Mouse (Mus musculus): Measurements from ENCODE around the gene Clec16a. TPM values are rescaled to one million over a fixed set of nuclear protein-coding genes. Genes with fewer than 3 reads are reported as not detected.

The Clec16a gene
- polyA plus RNA-seq, 1 experiment from 2014 or later: 32.5 TPM

DNA sequence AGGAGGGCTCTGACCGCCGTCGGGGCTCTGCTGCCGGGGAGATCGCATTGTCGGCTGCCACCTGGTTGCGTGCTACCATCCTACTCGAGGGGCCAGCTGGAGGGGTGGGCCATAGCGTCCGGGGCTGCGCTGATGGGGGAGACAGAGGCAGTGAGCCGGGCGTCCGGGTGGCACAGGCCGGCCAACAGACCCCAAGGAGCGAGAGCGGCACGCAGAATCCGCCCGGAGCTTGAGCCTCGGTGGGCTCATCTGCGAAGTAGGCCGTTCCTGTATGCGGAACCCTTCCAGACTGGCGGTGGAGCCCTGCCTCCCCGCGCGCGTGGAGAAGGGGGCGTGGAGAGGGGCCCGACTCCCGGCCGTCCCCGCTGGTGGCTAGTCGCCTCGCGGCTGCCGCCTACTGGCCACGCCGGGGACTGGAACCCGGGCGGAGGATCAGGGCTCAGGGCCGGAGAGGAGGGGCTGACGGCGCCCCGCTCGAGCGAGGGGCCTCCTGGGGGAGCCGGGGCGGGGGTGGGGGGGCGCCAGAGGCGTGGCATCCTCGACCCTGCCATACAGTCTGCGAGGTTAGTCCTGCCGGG is 239.7 kb downstream of the Clec16a start:
- Histone ChIP-seq H3K9ac (ENCODE audit: low read depth, low read length) (peak overlapping the region; percentile 67), H3K27me3 (ENCODE audit: insufficient read depth, low read length) (no peaks in the 10 kb centered on the region), H3K9me3 (replicated peaks; ENCODE audit: low read length) (no peaks in the 10 kb centered on the region), H3K36me3 (ENCODE audit: insufficient read depth, low read length) (no peaks in the 10 kb centered on the region), H3K4me2 (ENCODE audit: low read length) (peak overlapping the region; percentile 85), H3K4me3 (replicated peaks; ENCODE audit: low read depth, low read length) (peak overlapping the region; percentile 52), H3K4me1 (replicated peaks; ENCODE audit: insufficient read depth, low read length) (peaks cover 32% of the 10 kb centered on the region), H3K27ac (peak overlapping the region; percentile 96)
- TF ChIP-seq CTCF (IDR thresholded peaks at IDR 0.05; ENCODE audit: low read depth): peak; percentile 87
- under 1% methylated on average over 54 of the region's 55 CpGs for WGBS
- ATAC-seq (replicated peaks; ENCODE audit: low FRiP score, low read depth) (peak; percentile 72), DNase-seq (ENCODE audit: low spot score) (peak; percentile 95)

GRCm38 (mm10) chr16:10785371-10786231 is 240.5 kb downstream of the Clec16a start, which contains the start of gene Socs1:
Gene Socs1, minus strand, starts transcription at chr16:10785536.
- TF ChIP-seq CTCF (IDR thresholded peaks at IDR 0.05; ENCODE audit: low read depth): no peak
- WGBS: under 1% methylated on average over 58 of the region's 59 CpGs
- H3K9me3 ChIP-seq (replicated peaks; ENCODE audit: low read length): no peaks in the 10 kb centered on the region
- DNase-seq (ENCODE audit: low spot score) (peak; percentile 98), ATAC-seq (replicated peaks; ENCODE audit: low FRiP score, low read depth) (peak; percentile 84)
- H3K36me3 ChIP-seq (ENCODE audit: insufficient read depth, low read length): no peaks in the 10 kb centered on the region
- peaks cover 32% of the 10 kb centered on the region for H3K4me1 ChIP-seq (replicated peaks; ENCODE audit: insufficient read depth, low read length)
- peak within 1 kb of the TSS; percentile 67 for H3K9ac ChIP-seq (ENCODE audit: low read depth, low read length)
- peak within 1 kb of the TSS; percentile 52 for H3K4me3 ChIP-seq (replicated peaks; ENCODE audit: low read depth, low read length)
- H3K4me2 ChIP-seq (ENCODE audit: low read length): peak within 1 kb of the TSS; percentile 85
- H3K27me3 ChIP-seq (ENCODE audit: insufficient read depth, low read length): no peaks in the 10 kb centered on the region
- peak within 1 kb of the TSS; percentile 96 for H3K27ac ChIP-seq

- H3K36me3 ChIP-seq (ENCODE audit: insufficient read depth, low read length): no peaks in the 10 kb centered on the region
- peak overlapping the region; percentile 67 for H3K9ac ChIP-seq (ENCODE audit: low read depth, low read length)
- peaks cover 32% of the 10 kb centered on the region for H3K4me1 ChIP-seq (replicated peaks; ENCODE audit: insufficient read depth, low read length)
- H3K4me3 ChIP-seq (replicated peaks; ENCODE audit: low read depth, low read length): peak overlapping the region; percentile 52
- H3K27me3 ChIP-seq (ENCODE audit: insufficient read depth, low read length): no peaks in the 10 kb centered on the region
- peak overlapping the region; percentile 85 for H3K4me2 ChIP-seq (ENCODE audit: low read length)
- no peaks in the 10 kb centered on the region for H3K9me3 ChIP-seq (replicated peaks; ENCODE audit: low read length)
- ATAC-seq (replicated peaks; ENCODE audit: low FRiP score, low read depth) (peak; percentile 30), DNase-seq (ENCODE audit: low spot score) (peak; percentile 96)
- H3K27ac ChIP-seq: peak overlapping the region; percentile 96
- 1% methylated on average over 9 of the region's 9 CpGs for WGBS
- TF ChIP-seq CTCF (IDR thresholded peaks at IDR 0.05; ENCODE audit: low read depth): peak; percentile 86
Measured at GRCm38 (mm10) chr16:10786288-10786687, 241.1 kb downstream of the Clec16a start.

DNA sequence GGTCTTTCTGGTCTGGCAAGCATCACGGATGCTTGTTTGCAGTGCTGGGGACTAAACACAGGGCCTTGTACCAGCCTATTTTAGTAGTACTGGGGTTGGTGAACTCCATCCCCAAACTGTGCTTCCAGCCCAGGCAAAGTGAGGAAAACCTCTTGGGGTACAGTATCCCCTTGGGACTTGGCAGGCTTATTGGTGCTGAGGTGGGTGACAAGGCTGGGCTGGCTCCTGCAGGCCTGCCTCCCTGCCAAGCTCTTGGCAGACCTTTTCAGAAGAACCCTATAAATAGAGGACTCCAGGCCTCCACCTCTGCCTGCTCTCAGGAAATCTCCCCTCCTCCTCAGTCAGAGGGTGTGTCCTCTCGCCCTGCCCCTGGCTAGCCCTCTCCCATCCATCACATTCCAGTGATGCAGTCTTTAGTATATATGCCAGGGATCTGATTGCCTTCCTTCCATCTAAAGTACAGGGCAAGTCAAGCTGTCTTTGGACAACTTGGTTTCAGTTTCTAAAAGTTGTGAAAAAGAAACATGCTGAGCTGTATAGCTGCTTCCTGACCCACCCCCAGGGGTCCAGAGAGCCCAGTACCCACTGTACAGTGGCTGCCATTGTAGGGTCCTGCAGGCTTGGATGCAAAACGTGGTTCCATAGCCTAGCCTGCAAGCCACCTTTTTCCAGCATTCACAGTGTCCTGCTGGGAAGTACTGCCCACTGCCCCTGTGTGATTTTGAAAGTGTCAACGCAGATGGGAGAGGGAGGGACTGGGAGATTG is 241.8 kb downstream of the Clec16a start:
- no peak overlapping the region for H3K4me3 ChIP-seq (replicated peaks; ENCODE audit: low read depth, low read length)

GRCm38 (mm10) chr16:10787548-10788058 is 242.5 kb downstream of the Clec16a start:
- no peak for ATAC-seq (replicated peaks; ENCODE audit: low FRiP score, low read depth)
- 69% methylated on average over 7 of the region's 7 CpGs for WGBS
- no peak for DNase-seq (ENCODE audit: low spot score)
- Histone ChIP-seq H3K36me3 (ENCODE audit: insufficient read depth, low read length) (no peaks in the 10 kb centered on the region), H3K4me1 (replicated peaks; ENCODE audit: insufficient read depth, low read length) (peaks cover 28% of the 10 kb centered on the region), H3K27ac (no peak overlapping the region), H3K4me2 (ENCODE audit: low read length) (no peak overlapping the region), H3K9me3 (replicated peaks; ENCODE audit: low read length) (no peaks in the 10 kb centered on the region), H3K9ac (ENCODE audit: low read depth, low read length) (no peak overlapping the region), H3K4me3 (replicated peaks; ENCODE audit: low read depth, low read length) (no peak overlapping the region), H3K27me3 (ENCODE audit: insufficient read depth, low read length) (no peaks in the 10 kb centered on the region)
- TF ChIP-seq CTCF (IDR thresholded peaks at IDR 0.05; ENCODE audit: low read depth): peak; percentile 37; the same call in 1 of the 2 replicates

More for the DNA sequence above, 241.8 kb downstream of the Clec16a start:
- Histone ChIP-seq H3K27ac (peak overlapping the region; percentile 96; the same call in 1 of the 2 replicates), H3K36me3 (ENCODE audit: insufficient read depth, low read length) (no peaks in the 10 kb centered on the region), H3K9me3 (replicated peaks; ENCODE audit: low read length) (no peaks in the 10 kb centered on the region), H3K9ac (ENCODE audit: low read depth, low read length) (no peak overlapping the region), H3K4me2 (ENCODE audit: low read length) (0 out of 2 replicates have a peak overlapping the region, but pooled peaks have one; percentile 85), H3K4me1 (replicated peaks; ENCODE audit: insufficient read depth, low read length) (peaks cover 32% of the 10 kb centered on the region), H3K27me3 (ENCODE audit: insufficient read depth, low read length) (no peaks in the 10 kb centered on the region)
- no peak for TF ChIP-seq CTCF (IDR thresholded peaks at IDR 0.05; ENCODE audit: low read depth)
- 56% methylated on average over 4 of the region's 4 CpGs for WGBS
- ATAC-seq (replicated peaks; ENCODE audit: low FRiP score, low read depth) (no peak), DNase-seq (ENCODE audit: low spot score) (no peak)

- Histone ChIP-seq H3K9ac (ENCODE audit: low read depth, low read length) (no peak within 1 kb of the TSS), H3K36me3 (ENCODE audit: insufficient read depth, low read length) (no peaks in the 10 kb centered on the region), H3K4me1 (replicated peaks; ENCODE audit: insufficient read depth, low read length) (peaks cover 23% of the 10 kb centered on the region), H3K9me3 (replicated peaks; ENCODE audit: low read length) (no peaks in the 10 kb centered on the region), H3K4me3 (replicated peaks; ENCODE audit: low read depth, low read length) (no peak within 1 kb of the TSS), H3K27ac (no peak within 1 kb of the TSS), H3K4me2 (ENCODE audit: low read length) (no peak within 1 kb of the TSS), H3K27me3 (ENCODE audit: insufficient read depth, low read length) (no peaks in the 10 kb centered on the region)
- DNase-seq (ENCODE audit: low spot score): no peak
- no peak for TF ChIP-seq CTCF (IDR thresholded peaks at IDR 0.05; ENCODE audit: low read depth)
- no peak for ATAC-seq (replicated peaks; ENCODE audit: low FRiP score, low read depth)
- WGBS: 42% methylated on average over 16 of the region's 16 CpGs
Measured at GRCm38 (mm10) chr16:10788271-10788670, 243.1 kb downstream of the Clec16a start, which contains the start of gene Tnp2. Gene Tnp2, minus strand, starts transcription at chr16:10788660.

Measured in kidney, postnatal 0 days (tissue).